Mouse (Mus musculus) fibroblast of lung, adult 2 months (primary cell): ENCODE results near the gene Dnah3.

Experiments used
- DNase-seq: peaks from one replicate; pipeline ENCODE4 v3.0.0-alpha.2; 2011; ENCODE audit warnings: low read depth

Gene Dnah3

GRCm38 (mm10) chr7:120054016-120054415, 41.1 kb downstream of the Dnah3 start:
- DNase-seq: no peak

GRCm38 (mm10) chr7:120050447-120050846, 44.6 kb downstream of the Dnah3 start:
- DNase-seq: no peak

GRCm38 (mm10) chr7:120043990-120044389, 51.1 kb downstream of the Dnah3 start:
- DNase-seq: no peak

GRCm38 (mm10) chr7:120036422-120036821, 58.7 kb downstream of the Dnah3 start:
- DNase-seq: no peak

- DNase-seq: no peak
These were observed 60.1 kb downstream of the Dnah3 start for GRCm38 (mm10) chr7:120034996-120035395.

GRCm38 (mm10) chr7:120034566-120034965, 60.5 kb downstream of the Dnah3 start:
- no peak for DNase-seq

- no peak for DNase-seq
These were observed 66.4 kb downstream of the Dnah3 start for GRCm38 (mm10) chr7:120028669-120029068.

- no peak for DNase-seq
These were observed 98.0 kb downstream of the Dnah3 start for GRCm38 (mm10) chr7:119997066-119997465.

GRCm38 (mm10) chr7:119985279-119985912, 109.7 kb downstream of the Dnah3 start:
- no peak for DNase-seq

- DNase-seq: no peak
These were observed 114.9 kb downstream of the Dnah3 start for GRCm38 (mm10) chr7:119980170-119980569.

- no peak for DNase-seq
These were observed 116.5 kb downstream of the Dnah3 start for GRCm38 (mm10) chr7:119978576-119978975.

- no peak for DNase-seq
These were observed 117.5 kb downstream of the Dnah3 start for GRCm38 (mm10) chr7:119977574-119977973.

GRCm38 (mm10) chr7:119976256-119976655, 118.8 kb downstream of the Dnah3 start:
- DNase-seq: no peak

- no peak for DNase-seq
These were observed 120.9 kb downstream of the Dnah3 start for GRCm38 (mm10) chr7:119974214-119974613.

GRCm38 (mm10) chr7:119969320-119969719, 125.8 kb downstream of the Dnah3 start:
- no peak for DNase-seq

GRCm38 (mm10) chr7:119965651-119966395, 129.3 kb downstream of the Dnah3 start:
- no peak for DNase-seq

- no peak for DNase-seq
These were observed 129.9 kb downstream of the Dnah3 start for GRCm38 (mm10) chr7:119965205-119965604.

GRCm38 (mm10) chr7:119961107-119961506, 134.0 kb downstream of the Dnah3 start:
- DNase-seq: peak; percentile 85

- DNase-seq: peak; percentile 37
These were observed 134.5 kb downstream of the Dnah3 start for GRCm38 (mm10) chr7:119960546-119960945.

GRCm38 (mm10) chr7:119960006-119960405, 135.1 kb downstream of the Dnah3 start:
- no peak for DNase-seq

- DNase-seq: no peak
These were observed 135.6 kb downstream of the Dnah3 start for GRCm38 (mm10) chr7:119959491-119959890.

GRCm38 (mm10) chr7:119959091-119959490, 136.0 kb downstream of the Dnah3 start:
- DNase-seq: no peak

- no peak for DNase-seq
These were observed 137.7 kb downstream of the Dnah3 start for GRCm38 (mm10) chr7:119957421-119957820.

GRCm38 (mm10) chr7:119954047-119954446, 141.0 kb downstream of the Dnah3 start:
- no peak for DNase-seq
